Mouse (Mus musculus) layer of hippocampus, adult 11-12 months (tissue): Measurements from ENCODE around the gene Olfr17.
"Not testable (repeated sequence)": the region's sequence is repeated elsewhere in the genome, so short reads cannot be mapped to it uniquely, and the experiment has no call there.

Source experiments
- DNase-seq: peaks from one replicate; pipeline ENCODE4 v3.0.0; 2022; ENCODE audit warnings: low spot score

The Olfr17 gene

GRCm38 (mm10) chr7:107092920-107093319, at the start of gene Olfr17:
TSS of gene Olfr17 (plus strand) at chr7:107093220.
- no peak for DNase-seq

GRCm38 (mm10) chr7:107044407-107044806, 48.6 kb upstream of the Olfr17 start:
- DNase-seq = no peak

GRCm38 (mm10) chr7:107045833-107046232, 47.2 kb upstream of the Olfr17 start:
- peak; percentile 58 for DNase-seq

GRCm38 (mm10) chr7:107047578-107047977, 45.4 kb upstream of the Olfr17 start:
- no peak for DNase-seq

GRCm38 (mm10) chr7:107070681-107071080, 22.3 kb upstream of the Olfr17 start, which contains the start of gene Olfr714:
TSS of gene Olfr714 (plus strand) at chr7:107070981.
- DNase-seq = no peak

GRCm38 (mm10) chr7:107110269-107110668, 17.2 kb downstream of the Olfr17 start, which contains the start of gene Olfr715b:
TSS of gene Olfr715b (minus strand) at chr7:107110369.
- DNase-seq = not testable (repeated sequence)

GRCm38 (mm10) chr7:107130983-107131382, 38.0 kb downstream of the Olfr17 start, which contains the start of gene Olfr715:
TSS of gene Olfr715 (minus strand) at chr7:107131083.
- not testable (repeated sequence) for DNase-seq

GRCm38 (mm10) chr7:107138027-107138426, 45.0 kb downstream of the Olfr17 start, which contains the start of gene Olfr716:
TSS of gene Olfr716 (plus strand) at chr7:107138327.
- DNase-seq = not testable (repeated sequence)
